9 mouse cellular contexts compared by ENCODE assay signal in genomic region chr1:181852466-181852865, GRCm38 (mm10). TPM values are rescaled to one million over a fixed set of nuclear protein-coding genes. Genes with fewer than 3 reads are reported as not detected.
DNase-seq lines count a peak whose midpoint lies in the region; ATAC-seq and TF ChIP-seq lines count a peak whose summit lies in the region.
"Had no signal": no experiment of that assay in that cellular context is flagged by ENCODE, and none has a peak within 500 bp of the region (broad histone marks: within the 10 kb centered on the region; RNA-seq: fewer than 3 reads in every experiment).

No protein-coding gene starts in this region.

- no peaks in the 10 kb centered on the region for H3K9me3 ChIP-seq in heart, embryonic 10.5 days

- no peaks in the 10 kb centered on the region for H3K36me3 ChIP-seq in heart, embryonic 10.5 days
- H3K36me3 ChIP-seq: G1E had no signal

- H3K27me3 ChIP-seq in heart, embryonic 10.5 days (ENCODE audit: insufficient read depth, poor library complexity, severe bottlenecking): no peaks in the 10 kb centered on the region

- H3K4me3 ChIP-seq in gastrocnemius, adult 2 months: peak overlapping the region; percentile 61
- peak overlapping the region; percentile 53 for H3K4me3 ChIP-seq in heart, embryonic 10.5 days

- peaks cover 25% of the 10 kb centered on the region for H3K4me1 ChIP-seq in heart, embryonic 10.5 days

- intact Hi-C loops in gastrocnemius, adult 2 months (cut with DNase I): no loop called here

- H3K27ac ChIP-seq in gastrocnemius, adult 2 months: peak overlapping the region; percentile 86
- H3K27ac ChIP-seq in heart, embryonic 10.5 days: 0 out of 2 replicates have a peak overlapping the region, but pooled peaks have one; percentile 29

- WGBS in heart, embryonic 10.5 days: 35% methylated on average over 13 of the region's 13 CpGs

- no peak for TF ChIP-seq CTCF in gastrocnemius, adult 2 months (IDR thresholded peaks at IDR 0.05)

- ATAC-seq in monocyte, adult 5-6 weeks (replicated peaks; ENCODE audit: insufficient number of reproducible peaks, low FRiP score, low TSS enrichment, poor library complexity, severe bottlenecking): peak; percentile 75

- no peak for DNase-seq in gastrocnemius, adult 2 months
- DNase-seq in gastrocnemius, adult 8-10 months (ENCODE audit: low spot score in 2 of 2): no peak
- DNase-seq in heart, embryonic 10.5 days (ENCODE audit: low spot score): no peak
- peak; percentile 47 to 53 for DNase-seq in kidney, postnatal 36 days
- DNase-seq in left cerebral cortex, adult 11 months (ENCODE audit: low spot score): no peak
- no peak for DNase-seq in cerebellum, adult 8-10 months
- DNase-seq in cerebellum, adult 11-12 months: no peak

RNA-seq across cellular contexts. Expression of gene Lbr, which starts 9.6 kb away (rescaled TPM):
- total RNA-seq in gastrocnemius, adult 2 months (2021): 10 to 100 TPM; 22.4 to 25.9 TPM
- 10 to 100 TPM; 20.4 to 23.4 (median 23.0) TPM for total RNA-seq in gastrocnemius, adult 8-10 months (2022)
- 126 and 128 TPM in 2 replicates for polyA plus RNA-seq in heart, embryonic 10.5 days (2016; fragmentation: Nextera tagmentation; extraction: Ambion mirVana)
- total RNA-seq in monocyte, adult 5-6 weeks (2017): 183 to 196 TPM (median 191 TPM) in 3 replicates

Comparison
In these comparisons a context has a peak if more than half of its experiments do, and no peak if none do; other contexts are left out.
1. DNase-seq: peak in kidney, postnatal 36 days (2 of 2); none in gastrocnemius, adult 2 months (single experiment), gastrocnemius, adult 8-10 months (0 of 2), heart, embryonic 10.5 days (single experiment), left cerebral cortex, adult 11 months (single experiment), cerebellum, adult 8-10 months (single experiment) and cerebellum, adult 11-12 months (single experiment).